Mouse (Mus musculus) thymus, postnatal 0 days (tissue): ENCODE data around the gene Afdn. TPM values are rescaled to one million over a fixed set of nuclear protein-coding genes. Genes with fewer than 3 reads are reported as not detected.
"Not testable (repeated sequence)": the region's sequence is repeated elsewhere in the genome, so short reads cannot be mapped to it uniquely, and the experiment has no call there.

Experiments used
- DNase-seq: peaks from one replicate; pipeline ENCODE4 v3.0.0-alpha.2; 2015; ENCODE audit warnings: low spot score
- polyA plus RNA-seq: library from polyadenylated mRNA; unstranded; fragments of >200 nt; fragmentation: Nextera tagmentation; extraction: Ambion mirVana; gene quantifications from 2 replicates; pipeline ENCODE4 v1.2.1, GENCODE M21; 2015

The Afdn gene
- polyA plus RNA-seq, 1 experiment from 2014 or later = 29.9 TPM

DNA sequence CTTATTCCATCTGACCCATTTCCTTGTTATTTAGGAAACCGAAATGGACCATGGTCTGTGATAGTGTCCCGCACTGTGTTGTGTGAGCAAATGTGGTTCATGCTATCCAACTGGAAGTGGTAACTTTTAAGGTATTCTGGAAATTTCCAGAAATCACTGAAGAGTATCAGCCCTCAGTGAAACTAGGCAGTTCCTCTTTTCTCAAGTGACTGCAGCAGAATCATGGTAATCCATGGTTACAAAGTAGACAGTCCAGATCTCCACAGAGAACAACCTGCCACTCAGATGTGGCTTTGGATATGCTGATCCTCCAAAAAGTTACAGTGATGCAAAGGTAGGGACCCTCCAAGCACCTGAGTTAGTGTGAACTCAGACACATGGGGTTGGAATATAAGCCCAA lies 21.4 kb upstream of the Afdn start:
- no peak for DNase-seq

GRCm38 (mm10) chr17:13739981-13740380 lies 20.4 kb upstream of the Afdn start:
- DNase-seq = no peak

DNA sequence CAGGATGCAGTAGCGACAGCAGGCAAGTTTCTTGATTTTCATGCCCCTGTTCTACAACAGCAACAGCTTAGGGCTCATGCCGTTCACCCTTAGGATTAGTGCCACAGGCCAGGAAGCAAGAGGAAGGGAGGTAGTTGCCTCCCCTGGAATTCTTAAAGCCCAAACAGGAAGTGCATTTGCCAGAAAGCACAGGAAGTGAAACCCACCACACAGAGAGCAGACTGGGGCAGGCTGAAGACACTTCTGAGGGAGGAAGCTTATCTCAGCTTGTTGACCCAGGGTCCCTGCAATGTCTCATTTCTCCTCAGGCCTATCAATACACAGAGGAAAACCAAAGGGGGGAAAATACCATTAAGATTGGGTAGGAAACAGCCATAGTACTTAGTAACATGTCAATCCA lies 19.5 kb upstream of the Afdn start:
- DNase-seq = no peak

GRCm38 (mm10) chr17:13741611-13742010 lies 18.7 kb upstream of the Afdn start:
- DNase-seq = no peak

DNA sequence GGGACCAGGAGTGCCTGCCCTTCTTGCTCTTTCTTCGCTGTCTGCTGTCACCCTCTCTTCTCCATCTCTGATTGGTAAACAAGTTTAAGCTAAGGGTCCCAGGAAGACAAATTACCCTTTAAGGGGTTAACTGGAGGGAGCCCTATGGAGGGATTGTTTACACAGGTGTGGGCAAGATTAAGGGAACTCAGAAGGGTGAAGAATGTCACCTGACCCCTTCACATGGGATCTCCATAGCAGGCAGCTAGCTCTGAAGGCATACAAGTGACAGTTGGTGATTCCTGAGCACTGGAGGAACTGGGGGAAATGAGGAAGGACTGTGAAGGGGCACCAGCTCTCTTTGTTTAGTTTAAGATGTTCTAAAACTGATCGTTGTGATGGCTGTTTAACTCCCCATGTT lies 18.0 kb upstream of the Afdn start:
- DNase-seq = no peak

GRCm38 (mm10) chr17:13742941-13743708 lies 17.2 kb upstream of the Afdn start:
- no peak for DNase-seq

GRCm38 (mm10) chr17:13743709-13744079 lies 16.6 kb upstream of the Afdn start:
- no peak for DNase-seq

GRCm38 (mm10) chr17:13744219-13744618 lies 16.1 kb upstream of the Afdn start:
- no peak for DNase-seq

DNA sequence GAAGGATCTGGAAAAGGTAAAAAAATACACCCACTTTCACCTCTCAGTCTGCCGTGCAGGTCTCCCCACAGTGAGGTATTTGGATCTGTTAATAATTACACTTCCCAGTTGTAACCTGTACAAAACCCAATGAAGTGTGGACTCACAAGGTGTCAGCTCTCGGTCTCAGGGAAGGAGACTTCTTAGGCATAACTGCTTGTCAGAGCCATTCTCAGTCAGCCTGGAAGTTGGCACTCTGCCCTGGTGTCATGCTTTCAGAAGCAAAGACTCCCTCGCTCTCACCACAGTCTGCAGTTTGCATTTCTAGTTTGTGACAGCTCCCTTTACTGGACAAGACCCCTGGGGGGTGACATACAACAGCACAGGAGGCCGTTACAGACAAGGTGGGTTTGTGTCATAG lies 15.5 kb upstream of the Afdn start:
- no peak for DNase-seq

- no peak for DNase-seq
Observed at GRCm38 (mm10) chr17:13745373-13745772, 15.0 kb upstream of the Afdn start.

- peak; percentile 28 for DNase-seq
Observed at GRCm38 (mm10) chr17:13746330-13746729, 14.0 kb upstream of the Afdn start.

DNA sequence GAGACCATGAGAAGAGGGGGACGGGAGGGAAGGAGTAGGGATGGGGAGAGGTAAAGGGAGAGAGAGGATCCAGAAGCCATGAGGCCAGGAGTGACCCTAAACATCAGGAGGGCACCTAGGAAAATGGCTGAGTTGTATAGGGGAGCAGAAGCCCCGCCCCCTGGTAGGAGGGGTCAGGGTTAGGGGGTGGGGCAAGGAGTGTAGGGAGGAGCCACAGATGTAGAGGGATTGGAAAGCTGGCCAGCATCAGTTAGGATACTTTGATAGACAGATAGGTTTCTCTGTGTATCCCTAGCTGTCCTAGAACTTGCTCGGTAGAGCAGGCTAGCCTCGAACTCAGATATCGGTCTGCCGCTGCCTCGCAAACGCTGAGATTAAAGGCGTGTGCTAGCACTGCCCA lies 12.7 kb upstream of the Afdn start:
- no peak for DNase-seq

DNA sequence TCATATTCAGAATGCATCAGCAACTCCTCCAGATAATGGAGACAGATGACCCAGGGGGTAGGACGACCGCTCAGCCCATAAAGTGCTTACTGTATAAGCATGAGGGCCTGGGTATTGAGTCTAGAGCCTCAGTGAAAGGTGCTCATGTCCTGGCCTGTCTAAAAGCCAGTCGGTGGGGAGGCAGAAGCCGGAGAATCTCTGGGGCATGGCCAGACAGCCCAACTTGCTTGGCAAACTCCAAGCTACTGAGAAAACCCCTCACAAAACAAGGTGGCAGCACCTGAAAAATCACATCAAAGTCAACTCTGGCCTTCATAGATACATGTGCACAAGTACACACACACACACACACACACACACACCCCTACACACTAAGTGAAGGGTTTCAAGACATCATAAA lies 11.3 kb upstream of the Afdn start:
- DNase-seq = no peak

- DNase-seq = no peak
Observed at GRCm38 (mm10) chr17:13753918-13754317, 6.4 kb upstream of the Afdn start.

DNA sequence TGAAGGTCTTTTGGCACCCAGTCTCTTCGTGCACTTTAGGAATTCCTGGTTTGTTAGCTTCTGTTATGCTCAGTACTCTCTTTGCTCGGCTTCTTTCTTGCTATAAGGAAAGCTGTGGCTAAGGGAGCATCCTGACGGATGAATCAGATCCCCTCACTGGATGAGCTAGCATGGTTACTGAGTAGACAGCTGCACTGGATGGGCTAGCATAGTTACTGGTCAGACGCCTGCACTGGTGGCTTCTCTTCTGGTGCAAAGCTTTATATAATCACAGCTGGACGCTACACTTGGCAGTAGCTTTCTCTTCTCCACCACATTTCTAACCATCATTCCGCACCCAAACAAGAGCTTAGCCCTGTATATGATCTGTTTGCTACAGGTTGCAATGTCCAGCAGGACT lies 5.4 kb upstream of the Afdn start:
- DNase-seq = no peak

- no peak for DNase-seq
Observed at GRCm38 (mm10) chr17:13758586-13758985, 1.8 kb upstream of the Afdn start.

DNA sequence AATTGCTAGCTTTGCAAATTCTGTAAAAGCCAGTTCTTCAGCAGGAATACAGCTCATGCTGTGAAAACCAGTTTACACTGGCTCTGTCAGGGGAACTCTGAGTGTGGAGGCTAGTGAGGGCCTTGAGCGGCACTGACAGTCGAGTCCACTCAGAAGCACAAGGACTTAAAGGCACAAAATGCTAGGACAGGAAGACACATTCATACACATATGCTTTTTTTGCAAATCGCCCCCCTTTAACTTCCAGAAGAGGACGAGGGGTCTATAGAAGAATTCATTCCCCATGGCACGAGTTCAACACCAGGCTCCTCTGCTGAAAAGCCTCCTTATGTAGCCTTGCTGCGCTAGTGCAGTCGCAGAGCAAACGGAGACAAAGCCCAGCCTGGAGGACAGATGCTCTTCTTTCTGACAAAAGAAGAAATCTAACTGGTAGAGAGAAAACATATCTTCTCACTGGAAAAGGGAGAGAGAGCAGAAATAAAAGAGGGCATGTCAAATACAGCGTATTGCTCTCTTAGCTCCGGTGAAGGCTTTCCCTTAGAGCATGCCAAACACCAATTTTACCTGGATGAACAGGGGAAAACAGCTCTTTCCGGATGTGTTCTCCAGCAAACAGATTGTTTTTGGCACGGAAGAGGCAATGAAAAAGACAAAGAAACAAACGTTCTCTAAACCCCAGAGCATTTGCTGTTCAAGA lies 1.0 kb upstream of the Afdn start:
- DNase-seq = no peak

GRCm38 (mm10) chr17:13760675-13761178 lies 388 bp downstream of the Afdn start:
- peak; percentile 21 for DNase-seq

- peak; percentile 20 for DNase-seq
Observed at GRCm38 (mm10) chr17:13761179-13761913, 1.0 kb downstream of the Afdn start, which contains the start of gene Tcte2. TSS of gene Tcte2 (minus strand) at chr17:13761825.

- DNase-seq = no peak
Observed at GRCm38 (mm10) chr17:13763819-13764218, 3.5 kb downstream of the Afdn start.

DNA sequence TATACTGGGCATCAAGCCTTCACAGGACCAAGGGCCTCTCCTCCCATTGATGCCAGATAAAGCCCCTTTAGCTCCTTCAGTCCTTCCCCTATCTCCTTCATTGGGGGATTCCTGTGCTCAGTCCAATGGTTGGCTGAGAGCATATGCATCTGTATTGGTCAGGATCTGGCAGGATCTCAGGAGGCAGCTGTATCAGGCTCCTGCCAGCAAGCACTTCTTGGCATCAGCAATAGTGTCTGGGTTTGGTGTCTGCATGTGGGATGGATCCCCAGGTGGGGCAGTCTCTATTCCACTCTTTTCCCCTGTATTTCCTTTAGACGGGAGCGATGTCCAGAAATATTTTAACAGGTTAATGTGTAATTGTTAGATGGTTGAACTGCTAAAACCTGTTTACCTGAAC lies 4.6 kb downstream of the Afdn start:
- DNase-seq = not testable (repeated sequence)

DNA sequence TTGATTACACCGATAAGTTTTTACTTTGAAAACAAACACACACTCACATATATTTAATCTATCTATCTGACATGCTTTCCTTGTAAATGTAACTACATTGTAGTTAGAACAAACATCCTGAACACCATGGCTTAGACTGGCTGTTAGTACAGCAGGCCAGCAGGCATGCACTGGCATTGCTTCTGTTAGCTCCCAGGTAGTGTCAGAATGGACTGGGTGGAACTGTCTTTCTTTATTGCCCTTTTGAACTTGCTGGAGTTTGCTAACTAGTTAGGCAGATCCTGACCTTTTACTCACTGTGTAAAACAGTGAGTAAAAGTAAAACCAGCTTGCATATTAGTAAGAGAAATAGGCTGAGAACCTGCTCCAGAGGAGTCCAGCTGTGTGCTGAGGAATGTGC lies 8.2 kb downstream of the Afdn start:
- no peak for DNase-seq
